Mouse (Mus musculus) stomach, embryonic 16.5 days (tissue): ENCODE measurements at regions not wholly inside any gene's neighbourhood (a gene's known extent, or its start where the extent isn't known, plus 50 kb on each side); places are given as distances from the start of the nearest gene placed in this dataset.

ENCODE experiments used
- ATAC-seq: fragments of 200-750 bp; cut with Nextera tagmentation; 2 replicates; pipeline ENCODE4 v1.8.0; 2017; ENCODE audit warnings: moderate number of reproducible peaks, moderate TSS enrichment; ENCODE audit not compliant: insufficient read depth, low FRiP score
- H3K27ac ChIP-seq: fragments of 300-500 bp; sonication (generic); 2 replicates; pipeline ENCODE4 v1.5.1; 2014; ENCODE audit warnings: low read length
- H3K27me3 ChIP-seq: fragments of 300-500 bp; sonication (generic); 2 replicates; pipeline ENCODE4 v1.6.1; 2014; ENCODE audit warnings: low read length, control low read depth, mixed read lengths; ENCODE audit not compliant: control insufficient read depth, insufficient read depth
- H3K36me3 ChIP-seq: fragments of 300-500 bp; sonication (generic); 2 replicates; pipeline ENCODE4 v1.6.1; 2014; ENCODE audit warnings: low read length; ENCODE audit not compliant: control insufficient read depth, insufficient read depth
- H3K4me1 ChIP-seq: fragments of 300-500 bp; sonication (generic); 2 replicates; pipeline ENCODE4 v1.6.1; 2014; ENCODE audit warnings: low read length, control low read depth, mixed read lengths; ENCODE audit not compliant: control insufficient read depth, insufficient read depth
- H3K4me2 ChIP-seq: fragments of 300-500 bp; sonication (generic); 2 replicates; pipeline ENCODE4 v1.6.1; 2014; ENCODE audit warnings: low read depth, low read length, mixed read lengths
- H3K4me3 ChIP-seq: fragments of 300-500 bp; sonication (generic); replicated peaks from 2 replicates; pipeline ENCODE4 v1.5.1; 2014; ENCODE audit warnings: mild to moderate bottlenecking, low read length
- H3K9ac ChIP-seq: fragments of 300-500 bp; sonication (generic); 2 replicates; pipeline ENCODE4 v1.6.1; 2014; ENCODE audit warnings: low read length
- H3K9me3 ChIP-seq: fragments of 300-500 bp; sonication (generic); replicated peaks from 2 replicates; pipeline ENCODE4 v1.6.1; 2016; ENCODE audit warnings: low read length, control low read depth; ENCODE audit not compliant: control insufficient read depth
- WGBS: fragments of 180-500 bp; shearing (Covaris S2); extraction: QIAGEN DNeasy Blood & Tissue Kit; methylation state at CpG from one replicate; pipeline ENCODE4 v1.1.7; 2014; 5-methylcytosine and 5-hydroxymethylcytosine counted together

DNA sequence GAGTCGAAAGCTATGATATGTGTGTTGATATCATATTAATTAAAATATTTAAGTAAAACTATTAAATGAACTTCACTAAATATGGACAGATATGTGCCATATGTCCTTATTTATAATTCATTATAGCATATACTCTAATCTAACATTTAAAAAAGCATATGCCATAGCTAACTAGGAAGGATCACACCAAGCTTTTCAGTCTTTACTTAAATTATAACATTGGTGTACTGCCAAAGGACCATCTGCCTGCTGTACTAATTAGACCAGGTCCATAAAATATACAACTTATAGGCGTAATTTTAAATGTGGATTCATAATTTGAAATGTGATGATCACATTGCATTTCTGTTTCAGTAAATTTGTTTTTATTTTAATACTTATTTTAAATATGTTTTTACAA lies 651.9 kb upstream of the Klhl1 start:
- no peak overlapping the region for H3K4me2 ChIP-seq
- no peaks in the 10 kb centered on the region for H3K27me3 ChIP-seq
- no peaks in the 10 kb centered on the region for H3K9me3 ChIP-seq
- no peak for ATAC-seq
- WGBS = 76% methylated on average over 2 of the region's 2 CpGs
- no peak overlapping the region for H3K27ac ChIP-seq
- no peak overlapping the region for H3K9ac ChIP-seq
- H3K4me1 ChIP-seq = no peaks in the 10 kb centered on the region
- no peaks in the 10 kb centered on the region for H3K36me3 ChIP-seq
- no peak overlapping the region for H3K4me3 ChIP-seq

DNA sequence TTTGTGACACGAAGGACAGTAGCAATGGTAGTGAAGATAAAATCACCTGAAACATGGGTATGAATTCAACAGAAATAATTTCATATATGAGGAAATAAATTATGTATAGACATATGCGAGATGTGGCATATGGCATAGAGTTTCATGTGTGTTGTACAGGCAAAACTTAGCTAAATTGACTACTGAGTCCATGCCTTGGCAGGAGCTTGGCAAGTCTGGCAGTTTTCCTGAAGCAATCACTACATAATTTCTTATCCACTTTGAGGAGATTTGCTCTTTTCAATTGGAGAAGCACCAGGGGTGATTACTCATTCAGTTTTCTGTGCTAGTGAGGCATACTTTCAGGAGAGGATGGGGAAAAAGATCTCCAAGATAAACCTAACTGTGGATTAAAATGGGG lies 646.9 kb upstream of the Klhl1 start:
- Histone ChIP-seq H3K36me3 (no peaks in the 10 kb centered on the region), H3K4me2 (no peak overlapping the region), H3K27ac (no peak overlapping the region), H3K27me3 (no peaks in the 10 kb centered on the region), H3K9me3 (no peaks in the 10 kb centered on the region), H3K4me1 (no peaks in the 10 kb centered on the region), H3K4me3 (no peak overlapping the region), H3K9ac (no peak overlapping the region)
- WGBS = 87% methylated on average over 2 of the region's 2 CpGs
- ATAC-seq = no peak

DNA sequence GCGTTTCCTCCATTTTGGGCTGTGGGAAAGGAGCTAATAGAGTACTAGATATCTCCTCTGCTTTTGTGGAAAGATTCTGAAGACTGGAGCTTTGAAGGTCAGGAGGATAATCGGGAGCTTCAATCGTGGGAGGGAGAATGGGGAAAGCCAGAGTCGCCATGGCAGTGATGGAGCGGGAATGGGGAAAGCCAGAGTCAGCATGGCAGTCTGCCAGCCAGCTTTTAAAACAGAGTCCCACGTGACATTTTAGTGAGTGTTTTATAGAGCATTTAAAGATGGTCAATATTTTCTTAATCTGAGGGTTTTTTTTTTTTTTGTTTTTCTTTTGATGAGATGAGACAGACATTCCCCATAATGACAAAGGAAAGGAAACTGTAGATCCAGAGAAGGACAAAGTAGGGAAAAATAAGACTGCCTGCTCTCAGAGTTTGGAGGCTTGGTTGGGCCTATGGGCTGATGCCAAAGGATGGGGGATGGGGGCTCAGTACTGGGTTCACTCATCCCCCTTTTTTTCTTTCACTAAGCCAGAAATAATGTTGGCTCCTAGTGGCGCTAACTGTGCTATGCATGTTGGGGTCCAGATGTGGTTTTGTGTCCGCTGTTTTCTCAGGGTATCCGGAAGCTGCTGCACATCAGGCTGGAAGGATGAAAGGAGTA lies 630.2 kb upstream of the Klhl1 start:
- Histone ChIP-seq H3K4me2 (no peak overlapping the region), H3K4me3 (no peak overlapping the region), H3K4me1 (no peaks in the 10 kb centered on the region), H3K9ac (no peak overlapping the region), H3K9me3 (no peaks in the 10 kb centered on the region), H3K27me3 (no peaks in the 10 kb centered on the region), H3K27ac (no peak overlapping the region), H3K36me3 (no peaks in the 10 kb centered on the region)
- WGBS = 80% methylated on average over 9 of the region's 9 CpGs
- no peak for ATAC-seq

DNA sequence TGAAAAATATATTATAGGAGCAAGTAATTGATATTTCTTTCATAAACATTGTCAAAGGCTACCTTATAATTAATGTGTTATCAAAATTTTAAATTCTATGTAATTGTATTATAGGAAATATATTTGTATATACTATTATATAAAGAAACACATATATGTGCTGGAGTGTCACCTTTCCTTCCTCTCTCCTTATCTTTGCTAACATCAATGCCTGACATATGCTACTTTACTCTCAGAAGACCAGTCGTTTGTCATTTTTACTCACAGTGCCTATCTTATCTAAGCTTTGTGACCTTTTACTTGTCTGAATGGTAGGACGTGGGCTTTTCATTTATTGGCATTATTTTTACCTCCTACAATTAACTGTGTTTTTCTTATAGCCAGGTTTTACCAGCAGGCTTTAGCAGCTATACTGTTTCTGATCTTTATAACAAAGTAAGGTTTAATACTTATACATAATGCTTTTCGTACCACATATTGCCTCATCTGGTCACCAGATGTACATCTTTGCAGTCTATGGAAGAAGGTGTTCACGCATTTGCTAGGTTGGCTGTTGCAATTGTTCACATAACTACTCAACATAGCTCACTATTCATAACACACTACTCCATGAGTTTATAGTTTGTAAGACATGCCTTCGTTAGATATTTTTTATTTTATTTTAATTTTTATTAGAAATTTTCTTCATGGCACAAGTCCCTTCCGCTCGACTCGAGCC lies 597.2 kb upstream of the Klhl1 start:
- no peak overlapping the region for H3K4me2 ChIP-seq
- H3K9ac ChIP-seq = no peak overlapping the region
- 79% methylated on average over 8 of the region's 8 CpGs for WGBS
- no peaks in the 10 kb centered on the region for H3K4me1 ChIP-seq
- H3K9me3 ChIP-seq = no peaks in the 10 kb centered on the region
- no peak overlapping the region for H3K27ac ChIP-seq
- no peak for ATAC-seq
- H3K4me3 ChIP-seq = no peak overlapping the region
- H3K36me3 ChIP-seq = no peaks in the 10 kb centered on the region
- no peaks in the 10 kb centered on the region for H3K27me3 ChIP-seq

DNA sequence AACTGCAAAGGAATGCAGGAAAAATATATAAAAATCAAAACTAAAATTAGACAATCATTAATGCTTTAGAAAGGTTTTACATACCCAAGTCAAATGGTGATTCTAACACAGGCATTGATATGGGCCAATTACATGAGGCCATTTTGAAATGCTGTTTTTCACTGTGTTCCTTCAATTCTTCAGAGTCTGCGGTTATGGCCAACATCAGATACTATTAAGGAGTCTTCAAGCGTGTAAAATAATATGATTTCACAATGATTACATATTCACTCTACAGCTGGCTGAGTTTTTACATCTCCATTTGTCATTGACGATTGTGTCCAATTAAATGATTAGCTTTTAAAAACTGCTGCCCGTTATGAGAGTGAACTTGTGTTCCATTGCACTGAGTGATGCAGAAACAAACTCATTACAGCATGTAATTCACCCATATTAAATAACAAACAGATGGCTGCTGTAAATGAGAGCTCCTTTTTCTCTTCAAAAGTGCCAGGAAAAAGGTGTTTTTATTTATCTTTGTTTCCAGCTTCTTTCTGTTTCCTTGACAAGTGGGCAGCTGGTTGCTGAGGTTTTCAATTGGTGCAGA lies 582.3 kb upstream of the Klhl1 start:
- Histone ChIP-seq H3K4me3 (no peak overlapping the region), H3K9me3 (no peaks in the 10 kb centered on the region), H3K27me3 (no peaks in the 10 kb centered on the region), H3K9ac (no peak overlapping the region), H3K4me1 (no peaks in the 10 kb centered on the region), H3K36me3 (no peaks in the 10 kb centered on the region), H3K27ac (no peak overlapping the region), H3K4me2 (no peak overlapping the region)
- no peak for ATAC-seq
- 71% methylated on average over 4 of the region's 4 CpGs for WGBS

DNA sequence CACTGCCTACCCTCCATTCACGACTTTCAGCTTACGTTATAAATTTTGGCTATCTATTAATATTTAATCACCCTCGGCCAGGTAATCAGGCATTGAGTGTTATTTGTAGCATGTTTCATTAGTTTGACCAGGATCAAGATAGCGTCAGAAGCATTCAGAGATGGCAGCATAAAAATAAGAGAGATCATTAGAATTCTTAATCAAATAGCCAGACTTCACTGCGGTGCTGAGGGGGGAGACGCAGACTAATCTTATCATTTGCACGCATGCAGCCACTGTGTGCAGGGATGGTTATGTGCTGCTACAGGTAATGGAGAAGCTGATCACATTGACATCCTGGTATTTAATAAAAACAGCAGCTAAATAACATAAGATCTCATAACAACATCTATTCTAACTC lies 574.5 kb upstream of the Klhl1 start:
- Histone ChIP-seq H3K27ac (no peak overlapping the region), H3K4me2 (no peak overlapping the region), H3K4me3 (no peak overlapping the region), H3K27me3 (no peaks in the 10 kb centered on the region), H3K4me1 (no peaks in the 10 kb centered on the region), H3K36me3 (no peaks in the 10 kb centered on the region), H3K9me3 (no peaks in the 10 kb centered on the region), H3K9ac (no peak overlapping the region)
- no peak for ATAC-seq
- WGBS = 83% methylated on average over 7 of the region's 7 CpGs

DNA sequence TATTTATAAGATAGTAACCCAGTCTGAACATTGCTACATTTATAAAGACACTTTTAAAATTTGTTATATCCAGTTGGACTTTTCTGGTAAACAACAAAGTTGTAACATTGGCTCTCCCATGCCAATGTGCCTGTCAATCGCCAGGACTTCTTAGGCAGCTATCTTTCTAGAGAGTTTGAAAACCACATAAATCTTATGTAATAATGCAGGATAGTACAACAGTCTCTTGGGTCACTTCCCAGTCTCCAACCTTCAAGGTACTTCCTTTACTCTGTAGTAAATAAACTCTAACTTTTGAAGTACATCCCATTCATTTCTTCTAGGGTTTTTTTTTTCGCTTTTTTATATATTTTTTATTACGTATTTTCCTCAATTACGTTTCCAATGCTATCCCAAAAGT lies 570.0 kb upstream of the Klhl1 start:
- 82% methylated on average over 4 of the region's 4 CpGs for WGBS
- H3K9ac ChIP-seq = no peak overlapping the region
- H3K27me3 ChIP-seq = no peaks in the 10 kb centered on the region
- no peak overlapping the region for H3K27ac ChIP-seq
- no peak overlapping the region for H3K4me2 ChIP-seq
- H3K4me1 ChIP-seq = no peaks in the 10 kb centered on the region
- H3K9me3 ChIP-seq = no peaks in the 10 kb centered on the region
- H3K36me3 ChIP-seq = no peaks in the 10 kb centered on the region
- no peak for ATAC-seq
- H3K4me3 ChIP-seq = no peak overlapping the region

DNA sequence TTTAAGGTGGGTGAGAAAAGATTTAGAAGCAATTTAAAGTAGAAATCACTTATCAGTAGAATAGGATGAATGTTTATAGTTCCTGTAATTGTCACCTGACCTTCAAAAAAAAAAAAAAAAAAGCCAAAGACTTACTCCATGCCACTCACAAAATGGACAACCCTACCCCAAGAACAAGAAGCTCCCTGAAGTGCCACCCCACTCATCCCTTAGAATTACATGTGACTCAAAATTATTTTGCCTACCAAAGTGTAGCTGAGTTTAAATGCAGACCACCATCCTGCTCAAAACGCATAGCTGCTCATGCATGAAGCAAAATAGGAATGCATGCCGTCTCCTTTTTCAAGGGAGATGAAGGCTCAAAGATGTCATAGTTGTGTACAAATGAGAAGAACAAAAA lies 568.4 kb upstream of the Klhl1 start:
- H3K27me3 ChIP-seq = no peaks in the 10 kb centered on the region
- no peaks in the 10 kb centered on the region for H3K9me3 ChIP-seq
- H3K9ac ChIP-seq = no peak overlapping the region
- 78% methylated on average over 2 of the region's 2 CpGs for WGBS
- H3K36me3 ChIP-seq = no peaks in the 10 kb centered on the region
- no peak overlapping the region for H3K4me2 ChIP-seq
- no peak for ATAC-seq
- H3K4me1 ChIP-seq = no peaks in the 10 kb centered on the region
- H3K4me3 ChIP-seq = no peak overlapping the region
- no peak overlapping the region for H3K27ac ChIP-seq

DNA sequence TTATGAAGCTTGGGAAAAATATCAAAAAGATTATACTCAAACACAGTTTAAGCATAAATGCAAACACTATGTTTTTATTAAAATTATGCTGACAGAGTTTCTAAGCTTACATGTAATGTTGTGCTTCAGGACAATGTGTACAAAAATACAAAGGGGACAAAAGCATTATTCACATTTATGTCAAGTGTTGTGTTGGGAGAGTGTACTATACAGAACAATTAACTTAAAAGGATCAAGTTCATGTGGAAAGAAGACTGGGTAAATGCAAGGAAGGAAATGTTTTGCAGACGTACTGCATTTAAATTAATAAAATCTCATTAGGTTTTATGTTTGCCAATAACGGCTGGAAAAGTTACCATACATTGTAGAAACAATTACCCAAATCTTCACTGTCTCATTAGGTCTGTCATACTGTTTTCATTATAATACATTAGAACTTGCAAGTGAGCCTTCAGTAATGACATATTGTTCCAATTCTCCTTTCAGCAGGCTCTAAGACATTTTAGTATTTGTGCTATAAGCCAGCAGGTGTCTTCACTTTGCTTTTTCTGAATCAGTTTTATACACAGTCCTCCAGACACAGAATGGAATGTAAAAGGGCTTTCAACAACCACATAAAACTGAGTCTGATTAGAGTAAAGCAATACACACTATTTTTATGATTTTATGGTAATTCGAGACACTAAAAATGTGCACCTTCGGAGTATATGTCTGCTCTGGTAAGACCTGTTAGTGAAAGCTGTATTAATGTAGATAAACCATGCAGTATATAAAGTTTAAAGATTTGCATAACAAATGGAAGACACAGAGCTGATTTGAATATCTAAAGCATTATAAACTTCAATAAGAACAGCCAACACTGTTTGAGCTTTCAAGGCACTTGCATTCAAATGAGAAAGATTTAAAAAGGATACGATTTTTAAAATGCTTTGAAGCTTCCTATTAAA lies 567.7 kb upstream of the Klhl1 start:
- 67% methylated on average over 5 of the region's 5 CpGs for WGBS

More for the DNA sequence above, 567.7 kb upstream of the Klhl1 start:
- no peak for ATAC-seq
- H3K9ac ChIP-seq = no peak overlapping the region
- no peaks in the 10 kb centered on the region for H3K27me3 ChIP-seq
- no peak overlapping the region for H3K27ac ChIP-seq
- H3K36me3 ChIP-seq = no peaks in the 10 kb centered on the region
- H3K4me3 ChIP-seq = no peak overlapping the region
- no peaks in the 10 kb centered on the region for H3K4me1 ChIP-seq
- H3K9me3 ChIP-seq = no peaks in the 10 kb centered on the region
- no peak overlapping the region for H3K4me2 ChIP-seq
